Mouse (Mus musculus) mesoderm, embryonic 11.5 days (tissue): ENCODE results near the gene Jakmip3.

Experiments
- DNase-seq: peaks from one replicate; pipeline ENCODE4 v3.0.0-alpha.2; 2012; ENCODE audit warnings: low read depth, low spot score

Jakmip3 gene

GRCm38 (mm10) chr7:139031215-139031614 is 90.7 kb downstream of the Jakmip3 start:
- DNase-seq: no peak

- peak; percentile 43 for DNase-seq
Observed at GRCm38 (mm10) chr7:139063406-139063805, 122.9 kb downstream of the Jakmip3 start.

- peak; percentile 78 for DNase-seq
Observed at GRCm38 (mm10) chr7:139068182-139068623, 127.7 kb downstream of the Jakmip3 start.

GRCm38 (mm10) chr7:139074189-139074588 is 133.7 kb downstream of the Jakmip3 start:
- DNase-seq: peak; percentile 74

GRCm38 (mm10) chr7:139075054-139075794 is 134.7 kb downstream of the Jakmip3 start:
- DNase-seq: peak; percentile 85

- DNase-seq: peak; percentile 60
Observed at GRCm38 (mm10) chr7:139077283-139077682, 136.8 kb downstream of the Jakmip3 start.

GRCm38 (mm10) chr7:139078181-139078580 is 137.7 kb downstream of the Jakmip3 start:
- DNase-seq: no peak

GRCm38 (mm10) chr7:139079141-139079540 is 138.6 kb downstream of the Jakmip3 start:
- no peak for DNase-seq

- peak; percentile 42 for DNase-seq
Observed at GRCm38 (mm10) chr7:139080714-139081113, 140.2 kb downstream of the Jakmip3 start.

- DNase-seq: no peak
Observed at GRCm38 (mm10) chr7:139081158-139081557, 140.6 kb downstream of the Jakmip3 start.

- DNase-seq: no peak
Observed at GRCm38 (mm10) chr7:139082281-139082680, 141.8 kb downstream of the Jakmip3 start.

GRCm38 (mm10) chr7:139084316-139084715 is 143.8 kb downstream of the Jakmip3 start:
- DNase-seq: no peak

GRCm38 (mm10) chr7:139085629-139086194 is 145.2 kb downstream of the Jakmip3 start, which contains the start of gene Dpysl4:
Dpysl4 (plus strand) TSS chr7:139086001.
- DNase-seq: peak; percentile 81

GRCm38 (mm10) chr7:139086195-139087158 is 145.9 kb downstream of the Jakmip3 start:
- peak; percentile 47 for DNase-seq

- no peak for DNase-seq
Observed at GRCm38 (mm10) chr7:139087801-139088200, 147.3 kb downstream of the Jakmip3 start.

- no peak for DNase-seq
Observed at GRCm38 (mm10) chr7:139089892-139090874, 149.7 kb downstream of the Jakmip3 start.

- DNase-seq: no peak
Observed at GRCm38 (mm10) chr7:139091681-139092080, 151.2 kb downstream of the Jakmip3 start.

GRCm38 (mm10) chr7:139092676-139093075 is 152.1 kb downstream of the Jakmip3 start:
- DNase-seq: no peak

GRCm38 (mm10) chr7:139093124-139093523 is 152.6 kb downstream of the Jakmip3 start:
- DNase-seq: no peak

- DNase-seq: no peak
Observed at GRCm38 (mm10) chr7:139093781-139094180, 153.3 kb downstream of the Jakmip3 start.

GRCm38 (mm10) chr7:139094761-139095160 is 154.2 kb downstream of the Jakmip3 start:
- no peak for DNase-seq
